ENCODE assay signal across 8 mouse cellular contexts in the genomic region with DNA sequence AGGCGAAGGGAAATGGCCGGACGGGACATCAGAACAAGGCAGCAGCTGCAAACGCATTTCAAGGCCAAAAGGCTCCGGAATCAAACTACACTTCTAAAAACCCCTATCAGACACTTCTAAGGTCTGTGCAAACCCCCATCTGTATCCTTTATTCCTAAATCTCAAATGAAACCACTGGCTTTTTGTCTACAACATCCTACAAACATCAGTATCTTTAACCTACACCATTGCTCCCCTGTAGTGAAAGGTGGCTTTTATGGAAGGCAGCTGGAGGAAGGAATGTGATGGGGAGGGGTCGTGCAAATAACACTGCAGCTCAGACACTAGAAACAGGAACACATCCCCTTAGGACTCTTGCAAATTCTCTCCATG. TPM values are rescaled to one million over a fixed set of nuclear protein-coding genes. Genes with fewer than 3 reads are reported as not detected.
DNase-seq lines count a peak whose midpoint lies in the region; ATAC-seq and TF ChIP-seq lines count a peak whose summit lies in the region.

No protein-coding gene starts in this region.

- peaks cover 57% of the 10 kb centered on the region for H3K79me2 ChIP-seq in C2C12 (ENCODE audit: control insufficient read depth, insufficient read depth)

- no peak for ATAC-seq in forebrain, embryonic 11.5 days (replicated peaks; ENCODE audit: low FRiP score)

- DNase-seq in embryo, embryonic 10.5 days (ENCODE audit: low spot score): peak; percentile 57
- no peak for DNase-seq in embryo, embryonic 9.5 days (ENCODE audit: extremely low spot score)
- DNase-seq in forebrain, embryonic 11.5 days (ENCODE audit: low spot score): no peak
- DNase-seq in kidney, postnatal 4 days: peak; percentile 6 to 12
- no peak for DNase-seq in thymus, postnatal 4 days
- no peak for DNase-seq in gastrocnemius, adult 8-10 months (ENCODE audit: low spot score in 2 of 2)

- no peaks in the 10 kb centered on the region for H3K9me3 ChIP-seq in forebrain, embryonic 11.5 days (ENCODE audit: control insufficient read depth, low read length)

- peaks cover 41% of the 10 kb centered on the region for H3K79me3 ChIP-seq in C2C12 (ENCODE audit: low read depth)

- peak overlapping the region; percentile 80 for H3K9ac ChIP-seq in forebrain, embryonic 11.5 days (ENCODE audit: low read length)

- H3ac ChIP-seq in C2C12 (ENCODE audit: control insufficient read depth, insufficient read length, low read depth): peak overlapping the region; percentile 77

- H3K36me3 ChIP-seq in C2C12 (ENCODE audit: control insufficient read depth, insufficient read depth): no peaks in the 10 kb centered on the region
- no peaks in the 10 kb centered on the region for H3K36me3 ChIP-seq in forebrain, embryonic 11.5 days (ENCODE audit: control insufficient read depth, insufficient read depth, low read length)
- no peaks in the 10 kb centered on the region for H3K36me3 ChIP-seq in small intestine, adult 2 months (ENCODE audit: control insufficient read depth, insufficient read depth, low read length)

- TF ChIP-seq POLR2A in small intestine, adult 2 months (IDR thresholded peaks at IDR 0.05; ENCODE audit: low read depth, low read length): no peak

- 0 out of 2 replicates have a peak, but pooled peaks cover 2% of the 10 kb centered on the region for H3K4me1 ChIP-seq in forebrain, embryonic 11.5 days (replicated peaks; ENCODE audit: control insufficient read depth, insufficient read depth, low read length)
- peaks cover 9% of the 10 kb centered on the region for H3K4me1 ChIP-seq in small intestine, adult 2 months (ENCODE audit: control insufficient read depth, insufficient read depth, insufficient read length, low read length)

- no peaks in the 10 kb centered on the region for H3K27me3 ChIP-seq in C2C12 (ENCODE audit: control insufficient read depth, insufficient read depth, insufficient read length)
- no peaks in the 10 kb centered on the region for H3K27me3 ChIP-seq in forebrain, embryonic 11.5 days (ENCODE audit: control insufficient read depth, insufficient read depth, low read length)
- no peaks in the 10 kb centered on the region for H3K27me3 ChIP-seq in small intestine, adult 2 months (ENCODE audit: control insufficient read depth, insufficient read depth, low read length)

- H3K27ac ChIP-seq in forebrain, embryonic 11.5 days (ENCODE audit: low read depth, low read length): no peak overlapping the region
- H3K27ac ChIP-seq in small intestine, adult 2 months (ENCODE audit: insufficient read depth, low read depth, low read length): no peak overlapping the region

- H3K4me2 ChIP-seq in forebrain, embryonic 11.5 days (ENCODE audit: low read depth, low read length, severe bottlenecking): peak overlapping the region; percentile 62

- 7% methylated on average over 6 of the region's 6 CpGs for WGBS in forebrain, embryonic 11.5 days
- 6% methylated on average over 6 of the region's 6 CpGs for WGBS in small intestine, adult 2 months

- no peak for TF ChIP-seq CTCF in C2C12 (IDR thresholded peaks at IDR 0.05; ENCODE audit: control insufficient read depth, insufficient read depth, insufficient read length)
- TF ChIP-seq CTCF in small intestine, adult 2 months (IDR thresholded peaks at IDR 0.05; ENCODE audit: extremely low read depth, insufficient read length, insufficient replicate concordance, low read depth, low read length): no peak

- peak overlapping the region; percentile 55 for H3K4me3 ChIP-seq in C2C12 (ENCODE audit: insufficient read depth, poor library complexity, severe bottlenecking)
- peak overlapping the region; percentile 74 for H3K4me3 ChIP-seq in forebrain, embryonic 11.5 days (ENCODE audit: low read depth, low read length)
- H3K4me3 ChIP-seq in small intestine, adult 2 months (ENCODE audit: low read depth, low read length): peak overlapping the region; percentile 83

TF ChIP-seq in C2C12, 6 proteins besides CTCF, POLR2A, EP300 and RAD21:
- TF ChIP-seq MAX (IDR thresholded peaks at IDR 0.05) (no peak), CEBPB (IDR thresholded peaks at IDR 0.05; ENCODE audit: low read depth) (no peak), MYOG (IDR thresholded peaks at IDR 0.05; ENCODE audit: control insufficient read depth, extremely low read depth, insufficient read length) (no peak), FOSL1 (IDR thresholded peaks at IDR 0.05; ENCODE audit: insufficient read depth, low read length, poor library complexity, severe bottlenecking) (no peak), USF1 (IDR thresholded peaks at IDR 0.05; ENCODE audit: low read depth) (no peak), MYOD1 (IDR thresholded peaks at IDR 0.05; ENCODE audit: control insufficient read depth, insufficient read length, low read depth) (no peak)
TF ChIP-seq in C2C12: peak in this region for 0.

RNA-seq across cellular contexts. Expression of a gene that starts 1.1 kb away (rescaled TPM):
- polyA plus RNA-seq in C2C12 (2012; fragmentation: generic; extraction: Trizol): 5.9 TPM
- 28.3 and 29.1 TPM in 2 replicates for polyA plus RNA-seq in forebrain, embryonic 11.5 days (2014; fragmentation: Nextera tagmentation; extraction: Ambion mirVana)
- polyA plus RNA-seq in small intestine, adult 2 months (2012; rRNA removed): 4.6 and 4.9 TPM in 2 replicates
- 10 to 100 TPM; 22.6 to 41.3 (median 28.6) TPM for total RNA-seq in gastrocnemius, adult 8-10 months (2022)

Comparison
In these comparisons a context has a peak if more than half of its experiments do, and no peak if none do; other contexts are left out.
1. DNase-seq: peak in embryo, embryonic 10.5 days (single experiment) and kidney, postnatal 4 days (2 of 2); none in embryo, embryonic 9.5 days (single experiment), forebrain, embryonic 11.5 days (single experiment), thymus, postnatal 4 days (single experiment) and gastrocnemius, adult 8-10 months (0 of 2).
2. Peak in every context shown above with its lines, with median percentiles within 50 percentile points of each other: H3K4me3 ChIP-seq.